Mouse (Mus musculus) mature B cell (primary cell): ENCODE results near the gene Hspe1.
"Not testable (repeated sequence)": the region's sequence is repeated elsewhere in the genome, so short reads cannot be mapped to it uniquely, and the experiment has no call there.

Experiments
- in situ Hi-C: fragments of 300-500 bp; cut with MboI; formaldehyde crosslinking; loops from 2 replicates; pipeline ENCODE4 v1.14.3; 2019

Gene Hspe1

GRCm38 (mm10) chr1:55087932-55088610, at the start of gene Hspe1, which contains the start of gene Hspd1:
Gene Hspe1, plus strand, starts transcription at chr1:55088132.
Gene Hspd1, minus strand, starts transcription at chr1:55088243.
- in situ Hi-C loops = loop anchor here (5.0 kb wide), 1 partner anchor 34 kb away; no protein-coding TSS in a partner anchor

DNA sequence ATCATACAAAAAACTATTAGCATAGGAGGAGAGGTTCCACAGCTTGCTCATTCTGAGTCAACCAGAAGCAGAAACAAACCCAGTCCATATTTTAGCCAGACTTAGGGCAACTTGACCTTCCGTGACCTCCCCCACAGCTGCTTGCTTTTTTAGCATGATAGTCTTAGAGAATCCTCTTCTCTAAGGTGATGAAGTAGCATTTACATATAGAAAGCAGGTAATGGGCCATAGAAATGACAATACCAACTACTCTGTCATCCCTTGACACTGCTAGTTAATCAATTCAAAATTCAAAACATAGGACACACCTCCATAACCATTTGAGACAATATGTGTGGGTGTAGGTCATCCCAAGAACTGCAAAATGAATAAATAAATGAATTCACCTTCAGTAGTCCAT, 48.0 kb upstream of the Hspe1 start:
- in situ Hi-C loops = no loop called here

- in situ Hi-C loops = no loop called here
These were observed 46.2 kb upstream of the Hspe1 start for GRCm38 (mm10) chr1:55041691-55042090.

DNA sequence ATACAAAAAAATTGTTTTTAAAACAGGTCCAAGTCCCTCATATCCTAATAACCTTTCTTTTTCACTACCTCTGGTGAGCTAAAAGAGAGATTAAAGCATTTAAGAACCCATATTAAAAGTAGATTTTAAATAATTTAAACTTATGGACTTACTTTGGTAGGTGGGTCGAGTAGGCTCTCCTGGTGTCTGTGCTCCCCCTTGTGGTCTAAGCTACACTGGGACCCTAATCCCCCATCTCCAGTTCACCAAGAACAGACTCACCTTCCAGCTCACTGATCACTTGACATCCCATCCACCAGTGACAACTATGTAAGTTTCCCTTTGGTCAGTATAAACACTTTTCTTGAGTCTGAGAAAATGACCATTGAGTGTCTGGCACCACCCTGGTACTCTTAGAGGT, 45.7 kb upstream of the Hspe1 start:
- in situ Hi-C loops = no loop called here

DNA sequence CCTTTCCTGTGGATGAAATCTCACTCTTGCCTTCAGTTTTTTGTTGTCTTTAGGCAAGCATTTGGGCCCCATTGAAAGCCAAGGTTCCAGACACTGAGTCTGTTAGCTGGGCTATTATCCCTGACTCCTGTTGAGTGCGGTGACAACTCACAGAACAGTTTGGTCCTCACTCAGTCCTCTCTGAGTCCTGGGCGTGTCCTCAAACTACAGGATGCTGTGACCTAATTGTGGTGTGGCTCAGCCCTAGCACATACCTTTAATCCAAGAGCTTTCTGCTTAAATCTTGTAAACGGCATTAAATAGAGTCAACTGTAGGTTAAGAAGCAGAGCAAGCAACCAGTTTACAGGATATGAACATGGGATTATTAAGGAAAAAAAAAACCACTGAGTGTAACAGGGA, 44.8 kb upstream of the Hspe1 start:
- in situ Hi-C loops = no loop called here

DNA sequence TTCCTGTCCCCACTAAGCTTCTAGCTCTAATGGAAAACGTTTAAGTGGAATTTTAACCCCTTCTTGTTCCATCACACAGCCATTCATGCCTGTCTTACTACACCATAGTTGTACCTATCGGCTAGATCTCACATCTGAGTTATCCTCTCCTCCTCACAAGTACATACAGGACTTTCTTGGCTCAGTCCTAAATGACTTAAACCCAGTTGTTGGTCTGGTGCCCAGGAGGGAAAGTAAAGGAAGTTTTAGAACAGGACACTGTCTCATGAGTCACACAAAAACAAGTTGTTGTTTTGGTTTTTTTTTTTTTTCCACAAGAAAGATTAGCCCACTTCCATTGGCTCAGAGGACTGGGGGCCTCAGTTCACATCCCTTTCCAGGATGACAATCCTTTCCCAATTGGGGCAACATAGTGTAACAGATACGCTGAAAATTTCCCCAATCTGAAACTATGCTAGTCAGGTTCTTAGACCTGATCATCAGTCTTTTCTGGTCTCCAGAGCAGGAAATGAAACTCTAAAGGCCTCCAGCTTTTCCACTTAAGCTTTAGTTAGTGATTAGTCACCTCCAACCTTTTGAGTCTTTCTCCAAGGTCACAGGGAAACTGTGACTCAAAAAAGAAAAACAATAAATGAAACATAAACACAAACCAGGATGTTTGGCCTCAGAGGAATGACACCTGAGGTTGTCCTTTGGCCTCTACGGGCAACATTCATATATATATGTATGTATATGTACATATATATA, 38.9 kb upstream of the Hspe1 start:
- in situ Hi-C loops = no loop called here

DNA sequence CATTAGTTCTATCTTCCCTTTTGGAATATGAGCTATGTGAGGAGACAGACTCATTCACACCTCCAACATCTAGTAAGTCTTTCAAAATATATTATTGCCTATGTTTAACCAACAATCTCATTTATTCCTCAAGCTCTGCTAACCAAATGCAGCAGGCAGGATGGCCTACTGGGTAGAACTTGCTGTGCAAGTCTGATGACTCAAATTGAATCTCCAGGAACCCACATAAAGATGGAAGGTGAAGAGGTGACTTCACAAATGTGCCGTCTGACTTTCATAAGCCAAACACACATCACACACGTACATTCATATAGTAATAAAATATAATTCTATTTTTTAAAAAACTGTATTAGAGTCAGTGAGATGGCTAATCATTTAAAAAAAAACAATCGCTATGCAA, 36.3 kb upstream of the Hspe1 start:
- in situ Hi-C loops = no loop called here

DNA sequence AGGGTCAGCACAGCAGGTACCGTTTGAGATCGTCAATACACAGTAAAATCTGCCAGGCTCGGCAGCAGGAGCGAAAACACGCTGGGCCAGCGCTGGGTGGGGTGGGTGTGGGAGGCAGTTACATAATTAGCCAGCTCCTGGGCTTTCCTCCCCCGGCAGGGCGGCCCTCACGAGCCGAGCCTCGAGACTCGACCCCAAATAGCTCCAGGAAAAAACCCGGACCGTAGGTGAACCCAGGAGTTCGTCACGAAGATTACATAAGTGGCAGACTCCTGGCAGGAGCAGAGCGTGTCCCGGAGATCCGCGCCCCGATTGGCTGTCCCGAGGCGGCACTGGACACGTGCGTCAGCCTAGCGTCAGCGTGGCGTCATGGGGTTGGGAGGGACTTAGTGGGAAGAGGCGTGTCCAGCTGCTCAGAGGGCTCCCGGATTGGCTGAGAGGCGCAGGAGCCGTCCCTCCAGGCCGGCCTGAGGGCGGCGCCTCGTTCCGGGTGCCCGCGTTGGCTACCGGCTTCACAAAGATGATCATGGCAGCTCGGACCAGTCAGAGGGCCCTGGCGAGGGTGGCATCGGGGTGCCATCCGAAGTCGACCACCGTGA, 35.5 kb upstream of the Hspe1 start, which contains the start of gene Coq10b:
Gene Coq10b, plus strand, starts transcription at position 416 of the 599 bp plus-strand sequence.
- in situ Hi-C loops = no loop called here

DNA sequence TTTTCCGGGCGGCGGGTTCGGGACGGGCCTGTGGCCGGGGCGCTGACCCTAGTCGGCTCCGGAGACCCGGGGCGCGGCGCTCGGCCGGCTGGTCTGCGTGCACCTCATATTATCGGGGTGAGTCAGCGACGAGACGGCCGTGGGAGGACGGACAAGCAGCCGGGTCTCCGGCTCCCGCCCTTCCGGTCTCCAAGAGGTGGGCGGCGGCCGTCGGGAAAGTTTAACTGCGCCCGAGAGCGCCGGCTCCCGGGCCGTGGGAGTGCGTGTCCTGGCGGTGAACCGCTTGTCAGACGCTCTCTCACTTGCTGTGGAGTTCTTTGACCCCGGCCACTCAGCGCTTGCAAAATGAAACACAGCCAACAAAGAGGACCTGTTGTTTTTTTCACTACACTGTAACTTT, 34.9 kb upstream of the Hspe1 start:
- in situ Hi-C loops = no loop called here

- in situ Hi-C loops = no loop called here
These were observed 34.3 kb upstream of the Hspe1 start for GRCm38 (mm10) chr1:55053596-55053995.

- in situ Hi-C loops = no loop called here
These were observed 32.4 kb upstream of the Hspe1 start for GRCm38 (mm10) chr1:55055322-55056115.

DNA sequence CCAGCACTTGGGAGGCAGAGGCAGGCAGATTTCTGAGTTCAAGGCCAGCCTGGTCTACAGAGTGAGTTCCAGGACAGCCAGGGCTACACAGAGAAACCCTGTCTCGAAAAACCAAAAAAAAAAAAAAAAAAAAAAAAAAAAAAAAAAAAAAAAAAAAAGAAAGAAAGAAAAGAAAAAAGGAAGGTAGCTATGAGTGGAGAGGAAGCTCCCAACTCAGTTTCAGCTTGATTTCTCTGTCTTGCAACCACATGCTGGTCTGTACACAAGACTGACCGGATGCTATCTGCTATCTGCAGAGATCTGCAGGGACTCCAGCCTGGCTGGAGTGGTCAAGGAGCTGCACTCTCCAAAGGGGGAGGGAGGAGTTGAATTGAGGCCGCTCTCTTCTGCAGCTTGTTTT, 29.5 kb upstream of the Hspe1 start:
- in situ Hi-C loops = not testable (repeated sequence)

DNA sequence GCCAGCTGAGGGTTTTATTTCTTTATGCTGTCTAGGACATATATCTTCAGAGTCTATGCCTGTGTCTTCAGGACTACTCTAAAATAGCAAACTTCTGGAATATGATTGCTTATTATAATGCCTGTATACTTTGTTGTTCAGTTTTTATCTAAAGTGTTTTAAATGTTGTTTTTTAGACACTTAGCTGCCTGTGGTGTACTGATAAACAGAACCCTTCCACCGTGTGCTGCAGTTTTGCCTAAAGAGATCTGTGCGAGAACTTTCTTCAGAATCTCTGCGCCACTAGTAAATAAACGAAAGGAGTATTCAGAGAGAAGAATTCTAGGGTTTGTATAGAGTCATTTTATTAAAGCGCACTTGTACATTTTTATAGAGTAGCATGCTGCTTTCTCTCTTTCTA, 26.8 kb upstream of the Hspe1 start:
- in situ Hi-C loops = no loop called here

DNA sequence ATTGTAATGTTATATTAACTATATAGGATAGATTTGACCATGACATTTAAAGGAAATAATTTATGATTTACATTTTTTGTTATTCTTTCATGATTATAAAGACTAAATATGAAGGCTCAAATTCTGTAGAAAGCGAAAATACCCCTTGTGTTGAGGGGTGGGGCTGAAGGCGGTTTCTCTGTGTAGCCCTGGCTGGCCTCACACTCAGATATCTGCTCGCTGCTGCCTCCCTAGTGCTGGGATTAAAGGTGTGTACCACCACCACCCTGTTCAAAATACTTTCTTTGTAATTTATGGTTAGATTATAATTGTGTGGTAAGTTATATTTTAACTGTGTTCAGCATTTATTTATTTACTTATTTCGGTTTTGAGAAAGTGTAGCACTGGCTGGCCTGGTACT, 26.2 kb upstream of the Hspe1 start:
- in situ Hi-C loops = no loop called here

GRCm38 (mm10) chr1:55072328-55072727, 15.6 kb upstream of the Hspe1 start:
- in situ Hi-C loops = not testable (repeated sequence)

GRCm38 (mm10) chr1:55074757-55075156, 13.2 kb upstream of the Hspe1 start:
- in situ Hi-C loops = no loop called here

GRCm38 (mm10) chr1:55075652-55076394, 12.1 kb upstream of the Hspe1 start:
- in situ Hi-C loops = no loop called here

DNA sequence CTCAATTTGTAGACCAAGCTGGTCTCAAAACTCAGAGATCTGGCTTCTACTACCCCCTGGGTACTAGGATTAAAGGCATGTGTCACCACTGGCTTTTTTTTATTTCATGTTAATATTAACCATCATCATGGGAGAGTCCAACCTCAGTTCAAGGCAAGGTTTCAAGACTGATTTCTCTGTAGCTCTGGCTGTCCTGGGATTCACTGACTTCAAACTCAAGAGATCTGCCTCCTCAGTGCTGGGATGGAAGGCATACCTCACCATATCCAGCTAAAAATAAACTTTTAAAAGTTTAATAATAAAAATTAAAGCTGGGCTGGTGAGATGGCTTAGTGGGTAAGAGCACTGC, 11.6 kb upstream of the Hspe1 start:
- in situ Hi-C loops = no loop called here

DNA sequence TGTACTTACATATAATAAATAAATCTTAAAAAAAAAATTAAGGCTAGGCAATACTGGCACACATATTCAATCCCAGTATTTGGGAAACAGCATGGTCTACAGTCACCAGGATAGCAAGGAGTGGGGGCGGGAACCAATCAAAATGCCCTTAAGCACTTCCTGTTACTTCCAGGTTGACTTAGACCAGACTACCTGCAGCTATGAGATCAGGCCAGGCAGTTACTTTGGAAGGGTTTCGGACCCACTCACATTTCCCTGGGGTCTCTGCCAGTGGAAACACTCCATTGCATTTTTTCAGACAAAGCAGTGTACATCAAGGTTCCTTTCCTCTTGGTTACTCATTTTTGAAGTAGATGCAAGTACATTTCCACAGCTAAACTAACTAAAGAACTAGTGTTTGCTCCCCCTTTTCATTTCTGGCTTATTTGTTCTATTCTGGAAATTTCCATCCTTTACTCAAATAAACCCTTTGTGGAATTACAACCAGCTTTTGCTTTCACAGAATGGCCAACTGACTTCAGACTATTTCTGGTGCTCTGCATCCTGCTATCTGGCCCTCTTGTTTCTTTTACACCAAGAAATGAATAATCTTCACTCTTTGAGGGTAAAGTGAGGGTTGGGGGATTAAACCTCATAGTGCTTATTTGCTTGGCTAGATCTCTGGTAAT, 10.9 kb upstream of the Hspe1 start:
- in situ Hi-C loops = no loop called here

- in situ Hi-C loops = no loop called here
These were observed 8.3 kb upstream of the Hspe1 start for GRCm38 (mm10) chr1:55079677-55080076.

- in situ Hi-C loops = no loop called here
These were observed 5.8 kb upstream of the Hspe1 start for GRCm38 (mm10) chr1:55082106-55082505.
